Mouse (Mus musculus) heart, adult 2 months (tissue): ENCODE measurements around the gene Gpd2.

Experiments used
- CTCF ChIP-seq: fragments of 200-600 bp; IDR thresholded peaks from 2 replicates; pipeline ENCODE4 v1.8.1; 2022; ENCODE audit warnings: antibody characterized with exemption, mild to moderate bottlenecking, moderate library complexity
- EP300 ChIP-seq: fragments of 200-500 bp; IDR thresholded peaks from 2 replicates; pipeline ENCODE4 v1.6.1; 2011; ENCODE audit warnings: low read depth, low read length, control low read depth; ENCODE audit not compliant: insufficient read depth
- POLR2A ChIP-seq: fragments of 200-500 bp; IDR thresholded peaks from 2 replicates; pipeline ENCODE4 v1.6.1; 2011; ENCODE audit warnings: mild to moderate bottlenecking, low read depth, low read length, control low read depth; ENCODE audit not compliant: insufficient read depth

DNA sequence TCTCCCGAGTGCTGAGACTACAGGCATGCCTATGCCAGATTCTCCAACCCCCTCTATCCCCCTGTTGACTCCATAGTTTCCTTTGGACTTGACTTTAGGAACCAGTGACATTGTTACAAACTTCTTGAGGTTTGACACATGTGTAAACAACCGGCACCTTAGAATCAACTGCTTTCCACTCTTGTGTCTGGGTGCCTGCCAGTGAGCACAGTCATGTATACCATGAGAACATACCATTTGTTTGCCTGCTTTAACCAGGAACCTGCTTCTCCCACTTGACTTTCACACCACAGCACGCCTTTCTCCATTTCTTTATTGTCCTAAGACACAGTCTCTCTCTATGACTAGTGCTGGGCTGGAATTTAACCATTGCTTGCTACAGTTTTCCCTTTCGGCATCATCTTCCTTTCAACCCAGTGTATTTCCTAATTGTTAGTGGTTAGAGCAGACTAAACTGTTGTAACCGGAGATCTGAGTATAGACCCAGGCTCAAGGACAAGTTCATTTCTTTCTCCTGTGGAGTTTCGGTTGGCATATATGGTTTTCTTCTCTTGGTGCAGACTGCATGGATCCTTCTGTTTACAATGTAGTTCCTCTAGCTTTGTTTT lies 8.4 kb downstream of the Gpd2 start:
- no peak for TF ChIP-seq POLR2A
- TF ChIP-seq CTCF, result no peak
- TF ChIP-seq EP300, result no peak
